In genomic region chr5:53901406-53901805, GRCm38 (mm10) we compare ENCODE assay signal across 19 mouse cellular contexts.
DNase-seq lines count a peak whose midpoint lies in the region; ATAC-seq lines count a peak whose summit lies in the region.
"Had no signal": no experiment of that assay in that cellular context is flagged by ENCODE, and none has a peak within 500 bp of the region (broad histone marks: within the 10 kb centered on the region; RNA-seq: fewer than 3 reads in every experiment).

No protein-coding gene starts in this region.

- no peak overlapping the region for H3K4me2 ChIP-seq in heart, embryonic 13.5 days
- no peak overlapping the region for H3K4me2 ChIP-seq in limb, embryonic 11.5 days (ENCODE audit: low read depth, severe bottlenecking)
- H3K4me2 ChIP-seq: limb, embryonic 15.5 days; midbrain, embryonic 12.5 days; stomach, embryonic 15.5 days had no signal

- WGBS in heart, embryonic 13.5 days: 43% methylated on average over 9 of the region's 9 CpGs
- WGBS in limb, embryonic 11.5 days: 56% methylated on average over 9 of the region's 9 CpGs
- WGBS in limb, embryonic 10.5 days: 79% methylated on average over 9 of the region's 9 CpGs

- ATAC-seq in heart, embryonic 13.5 days (ENCODE audit: extremely low read depth, insufficient number of reproducible peaks, low FRiP score, low TSS enrichment): no peak; the same call in 1 of the 2 replicates
- ATAC-seq in limb, embryonic 11.5 days (ENCODE audit: insufficient number of reproducible peaks, low FRiP score, low TSS enrichment, low read depth): no peak
- ATAC-seq: forebrain, postnatal 0 days; hindbrain, postnatal 0 days had no signal

- DNase-seq in heart, adult 8-10 months (ENCODE audit: low spot score): no peak
- peak; percentile 33 for DNase-seq in limb, embryonic 11.5 days (ENCODE audit: low spot score)
- DNase-seq in limb, embryonic 10.5 days (ENCODE audit: low spot score): no peak
- peak; percentile 51 for DNase-seq in gastrocnemius, postnatal 10 days
- peak; percentile 23 for DNase-seq in lung, postnatal 25 days (ENCODE audit: low spot score)
- no peak for DNase-seq in urinary bladder, postnatal 10 days (ENCODE audit: low spot score)
- no peak for DNase-seq in cerebellum, postnatal 10 days
- DNase-seq: adrenal gland, postnatal 25 days; cerebellum, adult 9-11 months; forebrain, postnatal 0 days; kidney, adult 9 months; spleen, adult 18-20 months; thymus, postnatal 25 days had no signal

- no peak overlapping the region for H3K9ac ChIP-seq in heart, embryonic 13.5 days
- H3K9ac ChIP-seq in limb, embryonic 11.5 days (ENCODE audit: low read length): no peak overlapping the region
- H3K9ac ChIP-seq: forebrain, postnatal 0 days; limb, embryonic 15.5 days; midbrain, embryonic 12.5 days; stomach, embryonic 15.5 days had no signal

- H3K4me1 ChIP-seq in heart, embryonic 13.5 days: peaks cover 21% of the 10 kb centered on the region
- no peaks in the 10 kb centered on the region for H3K4me1 ChIP-seq in limb, embryonic 11.5 days (ENCODE audit: control insufficient read depth, insufficient read depth, low read length)
- peaks cover 6% of the 10 kb centered on the region; the same call in 1 of the 2 replicates for H3K4me1 ChIP-seq in limb, embryonic 10.5 days
- H3K4me1 ChIP-seq: limb, embryonic 15.5 days; midbrain, embryonic 12.5 days; stomach, embryonic 15.5 days had no signal

- peaks cover 38% of the 10 kb centered on the region for H3K36me3 ChIP-seq in heart, embryonic 13.5 days
- H3K36me3 ChIP-seq in limb, embryonic 11.5 days (ENCODE audit: control insufficient read depth, insufficient read depth, low read length): no peaks in the 10 kb centered on the region
- peaks cover 17% of the 10 kb centered on the region for H3K36me3 ChIP-seq in limb, embryonic 10.5 days
- H3K36me3 ChIP-seq: stomach, embryonic 15.5 days had no signal

- H3K9me3 ChIP-seq in heart, embryonic 13.5 days: no peaks in the 10 kb centered on the region
- H3K9me3 ChIP-seq in limb, embryonic 11.5 days (ENCODE audit: control insufficient read depth, low read length): no peaks in the 10 kb centered on the region
- H3K9me3 ChIP-seq in limb, embryonic 10.5 days (replicated peaks): no peaks in the 10 kb centered on the region
- H3K9me3 ChIP-seq: limb, embryonic 15.5 days; midbrain, embryonic 12.5 days; stomach, embryonic 15.5 days had no signal

- 0 out of 2 replicates have a peak overlapping the region, but pooled peaks have one; percentile 24 for H3K27ac ChIP-seq in heart, embryonic 13.5 days (replicated peaks)
- H3K27ac ChIP-seq in limb, embryonic 11.5 days (replicated peaks; ENCODE audit: low read depth, low read length): no peak overlapping the region
- H3K27ac ChIP-seq in limb, embryonic 10.5 days: no peak overlapping the region
- H3K27ac ChIP-seq: hindbrain, postnatal 0 days; limb, embryonic 15.5 days; macrophage; midbrain, embryonic 12.5 days; stomach, embryonic 15.5 days had no signal

- H3K4me3 ChIP-seq in heart, embryonic 13.5 days: no peak overlapping the region
- no peak overlapping the region for H3K4me3 ChIP-seq in limb, embryonic 11.5 days (ENCODE audit: low read depth, low read length)
- no peak overlapping the region for H3K4me3 ChIP-seq in limb, embryonic 10.5 days
- H3K4me3 ChIP-seq: limb, embryonic 15.5 days; midbrain, embryonic 12.5 days; stomach, embryonic 15.5 days had no signal

- no peaks in the 10 kb centered on the region for H3K27me3 ChIP-seq in heart, embryonic 13.5 days (replicated peaks)
- no peaks in the 10 kb centered on the region for H3K27me3 ChIP-seq in limb, embryonic 11.5 days (ENCODE audit: control insufficient read depth, insufficient read depth, low read length)
- H3K27me3 ChIP-seq in limb, embryonic 10.5 days (ENCODE audit: low read depth, poor library complexity, severe bottlenecking): no peaks in the 10 kb centered on the region
- H3K27me3 ChIP-seq: limb, embryonic 15.5 days; midbrain, embryonic 12.5 days; stomach, embryonic 15.5 days had no signal

Comparison
In these comparisons a context has a peak if more than half of its experiments do, and no peak if none do; other contexts are left out.
1. DNase-seq: peak in limb, embryonic 11.5 days (single experiment), gastrocnemius, postnatal 10 days (single experiment) and lung, postnatal 25 days (single experiment); none in heart, adult 8-10 months (single experiment), limb, embryonic 10.5 days (single experiment), urinary bladder, postnatal 10 days (single experiment) and cerebellum, postnatal 10 days (0 of 2).